25 mouse cellular contexts compared by ENCODE assay signal in the genomic region with DNA sequence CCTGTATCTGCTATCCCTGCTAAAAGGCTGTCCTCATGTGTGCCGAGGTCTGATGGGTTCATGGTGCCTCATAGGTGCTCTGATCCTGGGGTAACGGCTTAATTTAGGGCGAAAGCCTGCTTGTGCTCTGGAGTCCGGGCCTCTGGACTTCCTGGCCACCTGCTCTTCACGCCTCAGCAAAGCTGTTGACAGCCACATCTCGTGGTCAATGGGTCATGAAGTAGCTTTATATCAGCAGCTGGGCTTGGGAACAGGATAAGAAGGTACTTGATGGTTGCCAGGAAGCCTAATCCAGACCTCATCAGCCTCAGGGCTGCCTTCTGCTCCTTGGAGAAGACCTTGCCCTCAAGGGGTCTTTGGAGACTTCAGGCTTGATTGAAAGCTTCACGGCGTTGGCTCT. TPM values are rescaled to one million over a fixed set of nuclear protein-coding genes. Genes with fewer than 3 reads are reported as not detected.
"Had no signal": no experiment of that assay in that cellular context is flagged by ENCODE, and none has a peak within 500 bp of the region (broad histone marks: within the 10 kb centered on the region; RNA-seq: fewer than 3 reads in every experiment).

No protein-coding gene starts in this region.

- H3K9me3 ChIP-seq: limb, embryonic 10.5 days; limb, embryonic 13.5 days; liver, embryonic 13.5 days; midbrain, embryonic 12.5 days; midbrain, embryonic 15.5 days; neural tube, embryonic 13.5 days; stomach, embryonic 15.5 days had no signal

- H3K9ac ChIP-seq: limb, embryonic 13.5 days; liver, embryonic 13.5 days; lung, embryonic 14.5 days; midbrain, embryonic 12.5 days; midbrain, embryonic 15.5 days; neural tube, embryonic 13.5 days; stomach, embryonic 15.5 days had no signal

- DNase-seq: kidney, postnatal 25 days; layer of hippocampus, adult 9-11 months; liver; liver, embryonic 13.5 days; lung, embryonic 14.5 days; retina, postnatal 1 day; right cerebral cortex, postnatal 25 days; thymus, postnatal 25 days had no signal

- H3K4me2 ChIP-seq: limb, embryonic 13.5 days; liver, embryonic 13.5 days; lung, embryonic 14.5 days; midbrain, embryonic 12.5 days; midbrain, embryonic 15.5 days; neural tube, embryonic 13.5 days; stomach, embryonic 15.5 days had no signal

- H3K36me3 ChIP-seq: limb, embryonic 10.5 days; limb, embryonic 13.5 days; liver, embryonic 13.5 days; midbrain, embryonic 12.5 days; midbrain, embryonic 15.5 days; neural tube, embryonic 13.5 days; stomach, embryonic 15.5 days had no signal

- H3K4me1 ChIP-seq: limb, embryonic 13.5 days; midbrain, embryonic 15.5 days; neural tube, embryonic 13.5 days; stomach, embryonic 15.5 days had no signal

- H3K4me3 ChIP-seq: layer of hippocampus, adult 2 months; limb, embryonic 10.5 days; limb, embryonic 13.5 days; liver, embryonic 13.5 days; midbrain, embryonic 12.5 days; midbrain, embryonic 15.5 days; neural tube, embryonic 13.5 days; stomach, embryonic 15.5 days had no signal

- ATAC-seq: intestine, postnatal 0 days; lung, postnatal 0 days; midbrain, embryonic 15.5 days had no signal

- H3K27me3 ChIP-seq: limb, embryonic 13.5 days; liver, embryonic 13.5 days; midbrain, embryonic 15.5 days; neural tube, embryonic 13.5 days; stomach, embryonic 15.5 days had no signal

- H3K27ac ChIP-seq: layer of hippocampus, adult 2 months; limb, embryonic 10.5 days; limb, embryonic 13.5 days; liver, embryonic 13.5 days; macrophage; midbrain, embryonic 12.5 days; midbrain, embryonic 15.5 days; neural tube, embryonic 13.5 days; stomach, embryonic 15.5 days had no signal

RNA-seq across cellular contexts. Expression of a gene that starts 2.0 kb away (rescaled TPM):
- total RNA-seq: layer of hippocampus, adult 2 months; layer of hippocampus, postnatal 25 days; left cerebral cortex, adult 18-20 months; left cerebral cortex, postnatal 25 days had no signal
- polyA plus RNA-seq: kidney, embryonic 16.5 days; limb, embryonic 10.5 days; limb, embryonic 13.5 days; liver, embryonic 13.5 days; liver, embryonic 16.5 days; lung, embryonic 14.5 days; lung, postnatal 0 days; macrophage; midbrain, embryonic 12.5 days; midbrain, embryonic 15.5 days; neural tube, embryonic 13.5 days; thymus, postnatal 0 days had no signal

RNA-seq across cellular contexts. Expression of a gene that starts 7.4 kb away (rescaled TPM):
- total RNA-seq: layer of hippocampus, adult 2 months; layer of hippocampus, postnatal 25 days; left cerebral cortex, adult 18-20 months; left cerebral cortex, postnatal 25 days; megakaryocyte, adult 5-6 weeks had no signal
- polyA plus RNA-seq: limb, embryonic 10.5 days; limb, embryonic 13.5 days; liver, embryonic 13.5 days; liver, embryonic 16.5 days; lung, embryonic 14.5 days; lung, postnatal 0 days; macrophage; midbrain, embryonic 12.5 days; midbrain, embryonic 15.5 days; neural tube, embryonic 13.5 days; thymus, postnatal 0 days had no signal

RNA-seq across cellular contexts. Expression of a gene that starts 16.8 kb away (rescaled TPM):
- total RNA-seq: layer of hippocampus, adult 2 months; layer of hippocampus, postnatal 25 days; left cerebral cortex, postnatal 25 days had no signal
- polyA plus RNA-seq: limb, embryonic 10.5 days; midbrain, embryonic 12.5 days; midbrain, embryonic 15.5 days had no signal

RNA-seq across cellular contexts. Expression of a gene that starts 39.8 kb away (rescaled TPM):
- total RNA-seq: layer of hippocampus, adult 2 months; layer of hippocampus, postnatal 25 days; left cerebral cortex, adult 18-20 months; left cerebral cortex, postnatal 25 days had no signal
- polyA plus RNA-seq: limb, embryonic 10.5 days; limb, embryonic 13.5 days; midbrain, embryonic 12.5 days; midbrain, embryonic 15.5 days had no signal

RNA-seq across cellular contexts. Expression of a gene that starts 51.3 kb away (rescaled TPM):
- polyA plus RNA-seq: limb, embryonic 10.5 days had no signal
